Mouse (Mus musculus) stomach, embryonic 16.5 days (tissue): ENCODE measurements at regions not wholly inside any gene's neighbourhood (a gene's known extent, or its start where the extent isn't known, plus 50 kb on each side); places are given as distances from the start of the nearest gene placed in this dataset.

Source experiments
- ATAC-seq: fragments of 200-750 bp; cut with Nextera tagmentation; 2 replicates; pipeline ENCODE4 v1.8.0; 2017; ENCODE audit warnings: moderate number of reproducible peaks, moderate TSS enrichment; ENCODE audit not compliant: insufficient read depth, low FRiP score
- H3K27ac ChIP-seq: fragments of 300-500 bp; sonication (generic); 2 replicates; pipeline ENCODE4 v1.5.1; 2014; ENCODE audit warnings: low read length
- H3K27me3 ChIP-seq: fragments of 300-500 bp; sonication (generic); 2 replicates; pipeline ENCODE4 v1.6.1; 2014; ENCODE audit warnings: low read length, control low read depth, mixed read lengths; ENCODE audit not compliant: control insufficient read depth, insufficient read depth
- H3K36me3 ChIP-seq: fragments of 300-500 bp; sonication (generic); 2 replicates; pipeline ENCODE4 v1.6.1; 2014; ENCODE audit warnings: low read length; ENCODE audit not compliant: control insufficient read depth, insufficient read depth
- H3K4me1 ChIP-seq: fragments of 300-500 bp; sonication (generic); 2 replicates; pipeline ENCODE4 v1.6.1; 2014; ENCODE audit warnings: low read length, control low read depth, mixed read lengths; ENCODE audit not compliant: control insufficient read depth, insufficient read depth
- H3K4me2 ChIP-seq: fragments of 300-500 bp; sonication (generic); 2 replicates; pipeline ENCODE4 v1.6.1; 2014; ENCODE audit warnings: low read depth, low read length, mixed read lengths
- H3K4me3 ChIP-seq: fragments of 300-500 bp; sonication (generic); replicated peaks from 2 replicates; pipeline ENCODE4 v1.5.1; 2014; ENCODE audit warnings: mild to moderate bottlenecking, low read length
- H3K9ac ChIP-seq: fragments of 300-500 bp; sonication (generic); 2 replicates; pipeline ENCODE4 v1.6.1; 2014; ENCODE audit warnings: low read length
- H3K9me3 ChIP-seq: fragments of 300-500 bp; sonication (generic); replicated peaks from 2 replicates; pipeline ENCODE4 v1.6.1; 2016; ENCODE audit warnings: low read length, control low read depth; ENCODE audit not compliant: control insufficient read depth
- WGBS: fragments of 180-500 bp; shearing (Covaris S2); extraction: QIAGEN DNeasy Blood & Tissue Kit; methylation state at CpG from one replicate; pipeline ENCODE4 v1.1.7; 2014; 5-methylcytosine and 5-hydroxymethylcytosine counted together

DNA sequence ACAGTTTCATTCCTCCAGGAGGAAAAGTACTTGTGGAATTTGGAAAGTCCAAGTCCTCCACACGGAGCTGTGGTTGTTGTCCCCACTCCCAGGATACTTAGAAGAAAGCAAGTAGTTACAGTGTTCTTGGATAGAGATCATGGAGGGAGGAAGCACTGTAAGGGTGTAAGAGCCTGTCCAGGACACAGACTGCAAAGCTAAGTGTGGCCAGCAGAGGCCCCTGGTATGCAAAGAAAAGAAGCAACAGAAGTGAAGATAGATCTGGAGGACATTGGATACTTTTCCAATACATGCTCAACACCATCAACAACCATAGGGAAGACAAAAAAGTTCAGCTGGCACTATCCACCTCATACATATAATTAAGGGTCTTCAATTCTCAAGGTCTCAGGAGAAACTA lies 197.4 kb downstream of the Meis1 start:
- 56% methylated on average over 1 of the region's 1 CpGs for WGBS
- Histone ChIP-seq H3K4me1 (no peaks in the 10 kb centered on the region), H3K4me3 (no peak overlapping the region), H3K4me2 (no peak overlapping the region), H3K27me3 (no peaks in the 10 kb centered on the region), H3K9me3 (no peaks in the 10 kb centered on the region), H3K27ac (no peak overlapping the region), H3K36me3 (no peaks in the 10 kb centered on the region), H3K9ac (no peak overlapping the region)
- ATAC-seq: no peak

DNA sequence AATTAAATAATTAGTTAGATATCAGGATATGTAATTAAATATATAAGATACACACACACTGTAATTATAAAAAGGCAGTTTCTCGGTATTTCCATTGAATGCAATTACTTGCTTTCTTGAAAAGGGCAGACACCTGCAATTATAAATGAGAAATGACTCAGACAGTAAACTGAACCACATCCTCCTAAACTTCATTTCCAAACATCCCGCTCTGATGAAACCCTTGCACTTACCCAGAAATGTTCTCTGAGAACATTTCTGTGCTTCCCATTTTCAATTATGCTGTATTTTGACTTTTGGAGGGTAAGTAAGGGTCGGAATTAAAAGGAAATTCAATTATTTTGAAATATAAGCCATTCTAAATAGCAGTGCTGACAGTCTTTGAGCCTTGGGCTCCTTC lies 204.7 kb downstream of the Meis1 start:
- H3K4me1 ChIP-seq: no peaks in the 10 kb centered on the region
- H3K27ac ChIP-seq: no peak overlapping the region
- no peak overlapping the region for H3K4me3 ChIP-seq
- 79% methylated on average over 3 of the region's 3 CpGs for WGBS
- no peaks in the 10 kb centered on the region for H3K27me3 ChIP-seq
- H3K4me2 ChIP-seq: no peak overlapping the region
- no peaks in the 10 kb centered on the region for H3K36me3 ChIP-seq
- no peaks in the 10 kb centered on the region for H3K9me3 ChIP-seq
- no peak overlapping the region for H3K9ac ChIP-seq
- no peak for ATAC-seq

DNA sequence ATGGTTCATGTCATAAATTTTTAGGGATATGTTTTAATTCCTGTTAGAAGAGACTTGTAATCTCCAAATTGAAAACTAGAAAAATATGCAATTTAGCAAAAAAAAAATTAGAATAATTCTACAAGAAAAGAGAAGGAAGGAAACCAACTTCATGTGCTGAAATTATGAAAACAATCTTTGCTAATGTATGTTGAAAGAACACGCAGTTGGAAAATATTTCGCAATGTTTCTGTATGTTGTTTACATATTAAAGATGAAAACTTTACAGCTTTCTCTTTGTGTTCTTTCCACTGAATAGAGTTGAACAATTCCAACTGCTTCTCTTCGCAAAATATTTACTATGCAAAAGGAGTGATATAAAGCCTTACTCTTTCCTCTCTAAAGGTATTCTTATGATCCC lies 251.3 kb downstream of the Meis1 start:
- H3K4me1 ChIP-seq: no peaks in the 10 kb centered on the region; the same call in 1 of the 2 replicates
- H3K27me3 ChIP-seq: no peaks in the 10 kb centered on the region
- no peak overlapping the region for H3K4me3 ChIP-seq
- no peak for ATAC-seq
- no peak overlapping the region for H3K27ac ChIP-seq
- H3K4me2 ChIP-seq: no peak overlapping the region
- 86% methylated on average over 3 of the region's 3 CpGs for WGBS
- H3K9me3 ChIP-seq: no peaks in the 10 kb centered on the region; the same call in 1 of the 2 replicates
- H3K9ac ChIP-seq: no peak overlapping the region
- no peaks in the 10 kb centered on the region for H3K36me3 ChIP-seq

DNA sequence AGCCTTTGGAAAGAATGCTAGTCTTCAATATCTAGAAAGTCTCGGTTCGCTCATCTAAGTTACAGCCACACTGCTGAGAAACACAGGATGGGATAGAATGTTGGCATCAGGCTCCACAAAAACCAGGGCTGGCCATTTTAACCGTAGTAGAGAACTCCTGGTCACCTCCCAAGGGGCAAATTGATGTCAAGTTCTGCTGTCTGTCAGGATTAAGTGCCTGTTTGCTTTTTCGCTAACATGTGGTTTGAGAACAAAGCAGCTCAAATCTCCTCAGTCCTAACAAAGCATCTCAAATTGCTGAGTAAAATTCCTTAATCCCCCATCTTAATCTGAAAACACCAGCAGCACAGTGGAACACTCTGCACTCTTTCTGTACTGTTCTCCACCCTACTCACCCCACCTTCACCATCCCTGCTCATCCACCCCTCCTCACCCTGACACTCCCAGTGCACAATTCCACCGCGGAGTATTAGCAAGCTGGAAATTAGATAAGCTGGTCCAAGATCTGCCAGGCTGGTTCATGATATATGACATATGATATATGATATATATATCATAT lies 252.2 kb downstream of the Meis1 start:
- Histone ChIP-seq H3K27ac (peak overlapping the region; percentile 68), H3K9ac (no peak overlapping the region), H3K4me1 (no peaks in the 10 kb centered on the region; the same call in 1 of the 2 replicates), H3K27me3 (no peaks in the 10 kb centered on the region), H3K4me2 (0 out of 2 replicates have a peak overlapping the region, but pooled peaks have one; percentile 26), H3K9me3 (no peaks in the 10 kb centered on the region; the same call in 1 of the 2 replicates), H3K4me3 (no peak overlapping the region), H3K36me3 (no peaks in the 10 kb centered on the region)
- ATAC-seq: 0 out of 2 replicates have a peak, but pooled peaks have one; percentile 33
- 50% methylated on average over 6 of the region's 6 CpGs for WGBS

DNA sequence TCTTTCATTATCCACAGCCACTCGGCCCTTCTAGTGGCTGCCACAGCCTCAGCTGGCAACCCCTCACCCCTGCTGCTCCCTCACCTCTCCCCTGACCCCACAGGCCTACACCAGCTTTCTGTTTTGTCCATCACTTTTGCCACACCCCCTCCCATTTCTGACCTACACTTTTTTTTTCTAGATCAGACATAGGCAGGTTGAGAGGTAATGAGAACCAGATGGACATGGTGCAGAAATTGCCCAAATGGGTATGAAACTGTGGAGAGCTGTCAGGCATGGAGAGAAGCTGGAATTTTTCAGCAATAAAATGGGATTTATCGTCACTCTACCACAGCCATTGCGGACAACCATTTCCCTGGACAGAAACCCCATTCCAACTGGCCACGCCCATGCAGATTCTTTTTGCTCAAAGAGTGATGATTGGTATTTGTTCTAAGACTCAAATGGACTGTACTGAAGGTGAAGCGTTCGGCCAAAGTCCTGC lies 260.2 kb downstream of the Meis1 start:
- ATAC-seq: no peak
- H3K27ac ChIP-seq: no peak overlapping the region
- 84% methylated on average over 6 of the region's 6 CpGs for WGBS

DNA sequence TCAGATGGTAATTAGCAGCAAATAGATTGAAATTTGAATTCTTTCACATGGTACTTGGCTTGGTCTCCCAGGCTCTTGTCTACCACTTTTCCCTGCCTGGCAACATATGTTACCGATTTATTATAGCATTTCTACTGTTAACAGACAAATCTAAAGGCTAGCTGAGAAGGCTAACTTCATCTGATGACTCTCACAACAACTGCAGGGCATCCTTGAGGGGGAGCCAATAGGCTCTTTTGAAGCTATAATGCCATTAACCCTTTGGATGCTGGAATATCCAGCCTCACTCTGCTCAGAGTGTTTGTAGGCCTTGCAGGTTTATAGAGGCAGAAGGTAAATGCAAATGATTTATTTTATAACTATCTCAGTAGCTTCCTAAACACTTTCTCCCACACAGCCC lies 262.2 kb downstream of the Meis1 start:
- no peak for ATAC-seq
- Histone ChIP-seq H3K36me3 (no peaks in the 10 kb centered on the region), H3K4me3 (no peak overlapping the region), H3K27ac (0 out of 2 replicates have a peak overlapping the region, but pooled peaks have one; percentile 49), H3K4me2 (no peak overlapping the region), H3K4me1 (peaks cover 10% of the 10 kb centered on the region), H3K9me3 (no peaks in the 10 kb centered on the region), H3K9ac (no peak overlapping the region), H3K27me3 (no peaks in the 10 kb centered on the region)
- WGBS: 41% methylated on average over 1 of the region's 1 CpGs

More for the DNA sequence above, 260.2 kb downstream of the Meis1 start:
- Histone ChIP-seq H3K27me3 (no peaks in the 10 kb centered on the region), H3K9ac (no peak overlapping the region), H3K4me3 (no peak overlapping the region), H3K36me3 (no peaks in the 10 kb centered on the region), H3K4me2 (no peak overlapping the region), H3K4me1 (peaks cover 9% of the 10 kb centered on the region), H3K9me3 (no peaks in the 10 kb centered on the region)

DNA sequence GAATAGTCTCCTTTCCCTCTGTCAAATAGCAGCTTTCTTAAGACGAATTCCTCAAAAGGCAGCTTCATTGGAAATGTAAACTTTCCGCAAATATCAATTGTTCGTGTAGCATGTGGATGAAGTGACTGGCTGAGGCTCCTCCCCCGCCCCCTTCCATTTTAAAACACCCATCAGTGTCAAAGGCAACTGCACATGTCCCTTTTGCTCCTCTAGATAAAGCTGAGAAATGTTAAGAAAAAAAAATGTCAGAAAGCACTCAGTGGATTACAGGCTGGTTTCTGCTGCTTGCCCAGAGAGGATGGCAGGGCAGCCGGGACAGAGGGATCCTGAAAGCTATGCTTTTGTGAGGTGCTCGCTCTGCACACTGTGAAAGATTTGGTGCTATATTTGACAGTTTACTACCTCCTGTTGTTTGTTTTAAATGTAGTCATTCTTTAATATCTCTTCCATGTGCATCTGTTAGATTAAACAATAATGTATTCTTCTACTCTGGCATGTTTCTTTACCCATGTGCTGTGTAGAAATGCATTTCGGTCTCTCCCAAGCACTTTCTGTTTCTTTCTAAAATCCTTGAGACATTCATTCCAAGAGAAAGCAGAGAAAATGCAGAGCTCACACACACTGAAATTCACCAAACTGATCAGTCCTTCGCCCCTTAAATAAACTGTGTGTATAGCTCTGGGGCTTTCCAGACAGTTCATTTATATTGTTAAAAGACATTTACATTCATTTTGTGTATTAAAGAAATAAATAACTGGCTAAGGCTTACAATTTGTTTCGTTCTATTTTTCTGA lies 263.9 kb downstream of the Meis1 start:
- peak overlapping the region; percentile 57 for H3K9ac ChIP-seq
- ATAC-seq: peak; percentile 42
- H3K36me3 ChIP-seq: no peaks in the 10 kb centered on the region

DNA sequence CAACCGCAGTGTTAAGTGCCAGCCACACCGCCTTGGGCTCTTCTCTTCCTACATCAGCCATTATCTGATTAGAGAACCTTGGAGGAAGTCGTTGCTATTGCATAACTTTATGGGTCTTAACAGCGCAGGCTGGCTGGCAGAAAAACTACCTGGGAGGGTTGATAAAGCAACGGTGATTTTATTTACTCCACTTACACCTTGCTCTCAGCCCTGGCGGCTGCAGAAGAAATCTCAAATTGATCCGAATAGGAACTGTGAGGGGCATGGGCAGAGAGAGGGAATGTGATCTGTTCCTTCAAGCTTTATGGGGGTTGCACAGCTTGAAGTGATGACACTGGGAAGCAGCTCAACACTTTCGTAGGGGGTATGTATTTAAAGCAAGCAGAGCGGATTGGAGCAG lies 264.9 kb downstream of the Meis1 start:
- Histone ChIP-seq H3K4me3 (peak overlapping the region; percentile 37), H3K4me2 (peak overlapping the region; percentile 55), H3K27me3 (no peaks in the 10 kb centered on the region), H3K36me3 (no peaks in the 10 kb centered on the region), H3K27ac (peak overlapping the region; percentile 94), H3K9me3 (no peaks in the 10 kb centered on the region), H3K9ac (peak overlapping the region; percentile 57), H3K4me1 (peaks cover 23% of the 10 kb centered on the region)
- 15% methylated on average over 9 of the region's 9 CpGs for WGBS
- ATAC-seq: no peak

More for the DNA sequence above, 263.9 kb downstream of the Meis1 start:
- H3K4me3 ChIP-seq: peak overlapping the region; percentile 37
- H3K27ac ChIP-seq: peak overlapping the region; percentile 94
- WGBS: 19% methylated on average over 9 of the region's 9 CpGs
- peaks cover 15% of the 10 kb centered on the region for H3K4me1 ChIP-seq
- H3K27me3 ChIP-seq: no peaks in the 10 kb centered on the region
- H3K9me3 ChIP-seq: no peaks in the 10 kb centered on the region
- peak overlapping the region; percentile 55 for H3K4me2 ChIP-seq

DNA sequence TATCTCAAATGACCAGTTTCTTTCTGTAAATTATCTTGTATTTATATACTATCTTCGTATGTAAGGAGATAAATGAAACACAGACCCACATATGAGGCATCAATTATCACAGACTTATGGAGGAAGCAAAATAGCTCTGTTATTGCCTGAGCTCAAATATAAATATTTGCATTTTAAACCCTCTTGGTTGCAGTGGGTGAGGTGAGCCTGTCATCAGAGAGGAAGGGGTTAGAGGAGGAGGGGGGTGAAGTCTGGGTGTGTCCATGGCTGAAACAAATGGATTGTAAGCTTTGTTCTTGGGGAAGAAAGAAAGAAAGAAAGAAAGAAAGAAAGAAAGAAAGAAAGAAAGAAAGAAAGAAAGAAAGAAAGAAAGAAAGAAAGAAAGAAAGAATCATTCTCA lies 265.5 kb downstream of the Meis1 start:
- H3K27me3 ChIP-seq: no peaks in the 10 kb centered on the region
- no peak overlapping the region for H3K4me3 ChIP-seq
- no peaks in the 10 kb centered on the region for H3K36me3 ChIP-seq
- H3K4me1 ChIP-seq: peaks cover 24% of the 10 kb centered on the region
- no peak for ATAC-seq
- no peak overlapping the region for H3K9ac ChIP-seq
- no peaks in the 10 kb centered on the region for H3K9me3 ChIP-seq
- H3K27ac ChIP-seq: peak overlapping the region; percentile 81
- H3K4me2 ChIP-seq: no peak overlapping the region
- WGBS: 18% methylated on average over 1 of the region's 1 CpGs
